Mouse (Mus musculus) ES-E14 (cell line): ENCODE results near the gene Dmpk. TPM values are rescaled to one million over a fixed set of nuclear protein-coding genes. Genes with fewer than 3 reads are reported as not detected.

Experiments used
- DNase-seq: peaks from one replicate; pipeline ENCODE4 v3.0.0-alpha.2; 2013; ENCODE audit warnings: low read depth, low spot score
- H3K27ac ChIP-seq: 2 replicates; pipeline ENCODE4 v1.5.1; 2012; ENCODE audit warnings: low read depth, mild to moderate bottlenecking, low read length, moderate library complexity, mixed read lengths; ENCODE audit not compliant: poor library complexity, insufficient read depth, severe bottlenecking
- H3K36me3 ChIP-seq: 2 replicates; pipeline ENCODE4 v1.6.1; 2012; ENCODE audit warnings: mild to moderate bottlenecking, low read length, moderate library complexity, mixed read lengths; ENCODE audit not compliant: control insufficient read depth, poor library complexity, insufficient read depth, severe bottlenecking
- H3K4me1 ChIP-seq, 2 experiments: fragments of 150-350 bp in 1 of 2; sonication (generic) in 1 of 2; 2 replicates each; pipeline ENCODE4 v1.6.1; 2012; ENCODE audit warnings: low read length in 2 of 2, mild to moderate bottlenecking in 1 of 2, mixed read lengths in 1 of 2; ENCODE audit not compliant: control insufficient read depth in 2 of 2, insufficient read depth in 2 of 2, poor library complexity in 1 of 2
- H3K4me3 ChIP-seq, 2 experiments: fragments of 150-350 bp in 1 of 2; sonication (generic) in 1 of 2; 2 replicates each; pipeline ENCODE4 v1.5.1; 2012; ENCODE audit warnings: low read length in 2 of 2, low read depth in 1 of 2, mild to moderate bottlenecking in 1 of 2, mixed read lengths in 1 of 2; ENCODE audit not compliant: insufficient read depth in 1 of 2, poor library complexity in 1 of 2, severe bottlenecking in 1 of 2
- H3K9ac ChIP-seq: 2 replicates; pipeline ENCODE4 v1.6.1; 2012; ENCODE audit warnings: low read depth, mild to moderate bottlenecking, low read length, mixed read lengths; ENCODE audit not compliant: poor library complexity, insufficient read depth, severe bottlenecking
- H3K9me3 ChIP-seq: fragments of 150-350 bp; sonication (generic); 2 replicates; pipeline ENCODE4 v1.6.1; 2012; ENCODE audit warnings: low read depth, mild to moderate bottlenecking, low read length; ENCODE audit not compliant: control insufficient read depth, insufficient read depth
- CHD2 ChIP-seq: IDR thresholded peaks from 2 replicates; pipeline ENCODE4 v1.6.1; 2014; ENCODE audit warnings: mild to moderate bottlenecking, low read depth, low read length, inconsistent platforms
- HCFC1 ChIP-seq: IDR thresholded peaks from 2 replicates; pipeline ENCODE4 v1.6.1; 2012; ENCODE audit warnings: low read length, inconsistent platforms, borderline replicate concordance; ENCODE audit not compliant: insufficient read depth
- MAFK ChIP-seq: IDR thresholded peaks from 2 replicates; pipeline ENCODE4 v1.6.1; 2014; ENCODE audit warnings: mild to moderate bottlenecking, low read depth, low read length, inconsistent platforms; ENCODE audit not compliant: insufficient read depth
- ZC3H11A ChIP-seq: IDR thresholded peaks from 2 replicates; pipeline ENCODE4 v1.6.1; 2012; ENCODE audit warnings: low read depth, mild to moderate bottlenecking, inconsistent platforms, low read length, borderline replicate concordance
- ZNF384 ChIP-seq: IDR thresholded peaks from 2 replicates; pipeline ENCODE4 v1.6.1; 2012; ENCODE audit warnings: low read depth, low read length, inconsistent platforms
- in situ Hi-C, 2 experiments: fragments of 600-800 bp; cut with MboI; formaldehyde crosslinking; loops; one replicate each; pipeline ENCODE4 v1.15.1; 2025; ENCODE audit warnings: low sequenced_read_pairs in 2 of 2, inconsistent platforms in 1 of 2; ENCODE audit not compliant: unreplicated experiment in 2 of 2
- total RNA-seq: library from RNA; depleted of rRNA; stranded (reverse); fragments of 300-350 nt; gene quantifications from 2 replicates; pipeline ENCODE4 v1.2.3, GENCODE M21; 2012; rRNA removed

Gene Dmpk
- total RNA-seq, result 32.6 and 34.1 TPM in 2 replicates

GRCm38 (mm10) chr7:19083701-19084100 is at the start of gene Dmpk:
Gene Dmpk (plus strand): TSS chr7:19083849.
- no peak for DNase-seq
- Histone ChIP-seq H3K9ac (no peak within 1 kb of the TSS; the same call in 1 of the 2 replicates), H3K4me1 (peaks cover 1 to 39% of the 10 kb centered on the region in 2 experiments; a peak in 2 of 4 replicates), H3K9me3 (no peaks in the 10 kb centered on the region), H3K4me3 (no peak within 1 kb of the TSS), H3K27ac (no peak within 1 kb of the TSS), H3K36me3 (peaks cover 38% of the 10 kb centered on the region)
- TF ChIP-seq HCFC1 (no peak), ZNF384 (no peak), MAFK (no peak), ZC3H11A (no peak), CHD2 (no peak)
- in situ Hi-C loops, result no loop called here

- H3K36me3 ChIP-seq, result peaks cover 82% of the 10 kb centered on the region
- DNase-seq, result no peak
- H3K27ac ChIP-seq, result no peak overlapping the region
- no peaks in the 10 kb centered on the region for H3K4me1 ChIP-seq
- no peak overlapping the region for H3K9ac ChIP-seq
- in situ Hi-C loops, result no loop called here
- no peaks in the 10 kb centered on the region for H3K9me3 ChIP-seq
- no peak overlapping the region for H3K4me3 ChIP-seq
- TF ChIP-seq ZC3H11A, result no peak
- no peak for TF ChIP-seq CHD2
- no peak for TF ChIP-seq MAFK
- no peak for TF ChIP-seq ZNF384
- TF ChIP-seq HCFC1, result no peak
Observed at GRCm38 (mm10) chr7:19044616-19045015, 39.0 kb upstream of the Dmpk start.

- Histone ChIP-seq H3K9ac (no peak overlapping the region), H3K36me3 (peaks cover 81% of the 10 kb centered on the region), H3K27ac (no peak overlapping the region), H3K9me3 (no peaks in the 10 kb centered on the region), H3K4me1 (no peaks in the 10 kb centered on the region), H3K4me3 (no peak overlapping the region)
- in situ Hi-C loops, result no loop called here
- DNase-seq, result no peak
- TF ChIP-seq ZC3H11A (no peak), CHD2 (no peak), MAFK (no peak), ZNF384 (no peak), HCFC1 (no peak)
Observed at GRCm38 (mm10) chr7:19046286-19047069, 37.2 kb upstream of the Dmpk start.

GRCm38 (mm10) chr7:19048006-19048527 is 35.6 kb upstream of the Dmpk start:
- Histone ChIP-seq H3K36me3 (peaks cover 74% of the 10 kb centered on the region), H3K4me3 (no peak overlapping the region), H3K9me3 (no peaks in the 10 kb centered on the region), H3K9ac (no peak overlapping the region), H3K27ac (no peak overlapping the region), H3K4me1 (peaks cover 0 to under 1% of the 10 kb centered on the region in 2 experiments; a peak in 1 of 4 replicates)
- in situ Hi-C loops, result no loop called here
- DNase-seq, result no peak
- no peak for TF ChIP-seq MAFK
- TF ChIP-seq CHD2, result no peak
- no peak for TF ChIP-seq HCFC1
- no peak for TF ChIP-seq ZC3H11A
- TF ChIP-seq ZNF384, result no peak
